In genomic region chr10:4738311-4738710, GRCm38 (mm10) we compare ENCODE assay signal across 25 mouse cellular contexts.
DNase-seq lines count a peak whose midpoint lies in the region; ATAC-seq and TF ChIP-seq lines count a peak whose summit lies in the region.
"Had no signal": no experiment of that assay in that cellular context is flagged by ENCODE, and none has a peak within 500 bp of the region (broad histone marks: within the 10 kb centered on the region; RNA-seq: fewer than 3 reads in every experiment).

No protein-coding gene starts in this region.

- no peaks in the 10 kb centered on the region for H3K79me2 ChIP-seq in heart, adult 2 months (replicated peaks; ENCODE audit: control insufficient read depth, insufficient read depth, low read length)
- no peaks in the 10 kb centered on the region for H3K79me2 ChIP-seq in liver, adult 2 months (ENCODE audit: control insufficient read depth, insufficient read depth, low read length)

- WGBS in heart, adult 2 months: 79% methylated on average over 2 of the region's 2 CpGs
- WGBS in liver, adult 2 months: 19% methylated on average over 2 of the region's 2 CpGs
- 64% methylated on average over 2 of the region's 2 CpGs for WGBS in liver, postnatal 0 days (ENCODE audit: insufficient replicate concordance)

- H3K4me3 ChIP-seq in heart, adult 2 months: no peak overlapping the region
- H3K4me3 ChIP-seq in liver, adult 2 months (ENCODE audit: insufficient read depth, low read depth, low read length): no peak overlapping the region
- no peak overlapping the region for H3K4me3 ChIP-seq in liver, postnatal 0 days (ENCODE audit: low read depth, low read length)

- no peak overlapping the region for H3K27ac ChIP-seq in heart, adult 2 months
- peak overlapping the region; percentile 72 for H3K27ac ChIP-seq in liver, adult 2 months (replicated peaks; ENCODE audit: insufficient read depth, low read depth, low read length)
- H3K27ac ChIP-seq in liver, postnatal 0 days (ENCODE audit: low read depth): no peak overlapping the region

- no peaks in the 10 kb centered on the region for H3K27me3 ChIP-seq in heart, adult 2 months (ENCODE audit: control insufficient read depth, insufficient read depth, low read length)
- H3K27me3 ChIP-seq in liver, adult 2 months (ENCODE audit: control insufficient read depth, insufficient read depth, low read length): no peaks in the 10 kb centered on the region
- H3K27me3 ChIP-seq in liver, postnatal 0 days (ENCODE audit: insufficient read depth, low read length): no peaks in the 10 kb centered on the region
- H3K27me3 ChIP-seq: CH12.LX, Patski had no signal

- no peaks in the 10 kb centered on the region for H3K4me1 ChIP-seq in heart, adult 2 months (ENCODE audit: control insufficient read depth, insufficient read depth, low read length)
- H3K4me1 ChIP-seq in liver, adult 2 months (ENCODE audit: control insufficient read depth, insufficient read depth, low read length): peaks cover 10% of the 10 kb centered on the region
- H3K4me1 ChIP-seq in liver, postnatal 0 days (ENCODE audit: insufficient read depth): no peaks in the 10 kb centered on the region

- TF ChIP-seq CTCF in heart, adult 2 months (IDR thresholded peaks at IDR 0.05): no peak
- no peak for TF ChIP-seq CTCF in liver, adult 2 months (IDR thresholded peaks at IDR 0.05; ENCODE audit: low read depth, low read length)
- no peak for TF ChIP-seq CTCF in liver, postnatal 0 days (IDR thresholded peaks at IDR 0.05; ENCODE audit: low read depth)

- H3K36me3 ChIP-seq in heart, adult 2 months (ENCODE audit: control insufficient read depth, insufficient read depth, low read length): no peaks in the 10 kb centered on the region
- H3K36me3 ChIP-seq in liver, adult 2 months (ENCODE audit: control insufficient read depth, insufficient read depth, low read length): no peaks in the 10 kb centered on the region
- no peaks in the 10 kb centered on the region for H3K36me3 ChIP-seq in liver, postnatal 0 days (replicated peaks; ENCODE audit: insufficient read depth, low read length)
- H3K36me3 ChIP-seq: G1E had no signal

- TF ChIP-seq POLR2A in heart, adult 2 months (IDR thresholded peaks at IDR 0.05; ENCODE audit: insufficient read depth, low read depth, low read length): no peak
- TF ChIP-seq POLR2A in liver, adult 2 months (IDR thresholded peaks at IDR 0.05; ENCODE audit: extremely low read depth, insufficient read depth, low read length): no peak

- no peaks in the 10 kb centered on the region for H3K9me3 ChIP-seq in liver, postnatal 0 days (ENCODE audit: low read length)
- H3K9me3 ChIP-seq: G1E had no signal

- intact Hi-C loops in heart, adult 2 months (cut with DNase I): no loop called here

- no peak overlapping the region for H3K4me2 ChIP-seq in liver, postnatal 0 days (ENCODE audit: low read depth, low read length)

- ATAC-seq in liver, postnatal 0 days: no peak
- ATAC-seq in erythroblast, adult 5-6 weeks (replicated peaks; ENCODE audit: low FRiP score, poor library complexity, severe bottlenecking): no peak
- ATAC-seq: activated CD4-positive, CD25-positive, alpha-beta regulatory T cell, adult 4 months; CD4-positive, CD25-positive, alpha-beta regulatory T cell, adult 4 months; Patski had no signal

- H3K9ac ChIP-seq in heart, adult 2 months (ENCODE audit: low read depth, low read length): no peak overlapping the region
- H3K9ac ChIP-seq in liver, adult 2 months (ENCODE audit: low read depth, low read length): no peak overlapping the region
- H3K9ac ChIP-seq in liver, postnatal 0 days (replicated peaks): no peak overlapping the region

- peak; percentile 39 for DNase-seq in heart, adult 11 months
- no peak for DNase-seq in heart, adult 2 months
- DNase-seq in liver, adult 2 months (ENCODE audit: extremely low read depth, low read depth, low spot score): peak; percentile 95
- DNase-seq in liver, postnatal 0 days: no peak
- peak; percentile 43 for DNase-seq in NIH3T3 (ENCODE audit: low read depth)
- peak; percentile 13 for DNase-seq in brain, adult 2 months (ENCODE audit: low read depth, low spot score)
- no peak for DNase-seq in Muller cell, postnatal 12 days (ENCODE audit: inconsistent ontology term)
- DNase-seq: adrenal gland, adult 2 months; adrenal gland, adult 8-10 months; adrenal gland, postnatal 10 days; adrenal gland, postnatal 14 days; adrenal gland, postnatal 25 days; adrenal gland, postnatal 36 days; B cell, adult 2 months; cerebellum, adult 11 months; cerebellum, adult 11-12 months; cerebellum, adult 18-20 months; cerebellum, adult 2 months; cerebellum, adult 8-10 months had no signal

- TF ChIP-seq EP300 in heart, adult 2 months (IDR thresholded peaks at IDR 0.05; ENCODE audit: insufficient read depth, low read depth, low read length): no peak
- TF ChIP-seq EP300 in liver, postnatal 0 days (IDR thresholded peaks at IDR 0.05; ENCODE audit: low read depth): no peak

Comparison
In these comparisons a context has a peak if more than half of its experiments do, and no peak if none do; other contexts are left out.
1. DNase-seq: peak in heart, adult 11 months (single experiment), liver, adult 2 months (single experiment), NIH3T3 (single experiment) and brain, adult 2 months (single experiment); none in heart, adult 2 months (0 of 2), liver, postnatal 0 days (single experiment) and Muller cell, postnatal 12 days (single experiment).